Mouse (Mus musculus) urinary bladder, postnatal 14 days (tissue): ENCODE measurements around the gene Fam24a.

Experiments used
- DNase-seq: peaks from one replicate; pipeline ENCODE4 v3.0.0; 2021; ENCODE audit warnings: low spot score

Gene Fam24a

DNA sequence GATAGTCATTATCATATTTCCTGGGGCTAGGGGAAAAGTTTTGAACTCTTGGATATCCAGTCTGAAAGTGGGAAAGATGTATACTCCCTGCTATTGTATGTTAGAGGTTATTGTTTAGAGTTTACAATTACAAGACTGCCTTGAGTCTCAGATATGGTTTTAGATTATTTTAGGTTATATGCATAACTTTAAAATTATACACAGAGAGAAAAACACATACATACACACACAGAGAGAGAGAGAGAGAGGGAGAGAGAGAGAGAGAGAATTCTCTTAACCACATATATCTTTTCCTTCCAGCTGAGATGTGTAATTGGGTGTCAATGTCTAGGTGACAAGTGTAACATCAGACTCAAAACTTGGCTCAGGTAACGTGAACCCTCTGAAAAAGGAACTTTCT, at the start of gene Fam24a:
Gene Fam24a, plus strand, starts transcription at position 301 of the 400 bp plus-strand sequence.
- no peak for DNase-seq

DNA sequence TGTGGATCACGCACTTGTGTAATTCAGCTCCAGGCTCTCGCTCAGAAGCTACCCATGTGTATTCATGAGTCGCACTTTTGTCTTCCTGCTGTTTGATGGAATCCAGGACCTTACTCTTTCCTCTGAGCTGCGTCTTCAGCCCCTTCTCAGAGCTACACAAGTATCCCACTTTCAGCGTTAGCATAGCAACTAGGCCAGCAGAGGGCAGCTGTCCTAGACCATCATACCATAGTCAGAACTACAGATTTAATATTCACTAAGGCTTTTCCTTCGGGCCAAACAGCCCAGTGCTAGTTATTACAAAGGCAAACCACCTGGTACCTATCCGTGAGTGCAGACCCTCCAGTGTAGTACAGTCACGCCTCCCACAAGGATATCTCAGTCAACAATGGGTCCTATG, 36.5 kb upstream of the Fam24a start:
- DNase-seq: no peak

DNA sequence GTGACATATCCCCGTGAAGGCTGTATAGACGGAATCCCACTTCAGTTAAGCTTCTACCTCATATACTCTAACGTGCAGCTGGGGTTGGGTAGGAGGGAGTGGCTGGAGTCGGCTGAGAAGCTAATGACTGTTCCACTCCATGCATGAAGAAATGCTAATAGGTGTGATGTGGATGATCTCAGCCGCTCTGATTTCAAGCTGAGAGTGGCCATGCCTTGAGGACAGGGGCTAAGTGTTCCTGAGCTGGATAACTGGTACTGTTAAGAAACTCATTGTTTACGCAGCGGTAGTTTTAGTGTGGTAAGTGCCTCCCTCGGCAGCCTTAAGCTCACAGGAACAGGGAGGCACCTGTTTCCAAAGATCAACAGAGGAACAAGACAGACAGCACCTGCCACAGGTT, 30.3 kb upstream of the Fam24a start:
- no peak for DNase-seq

DNA sequence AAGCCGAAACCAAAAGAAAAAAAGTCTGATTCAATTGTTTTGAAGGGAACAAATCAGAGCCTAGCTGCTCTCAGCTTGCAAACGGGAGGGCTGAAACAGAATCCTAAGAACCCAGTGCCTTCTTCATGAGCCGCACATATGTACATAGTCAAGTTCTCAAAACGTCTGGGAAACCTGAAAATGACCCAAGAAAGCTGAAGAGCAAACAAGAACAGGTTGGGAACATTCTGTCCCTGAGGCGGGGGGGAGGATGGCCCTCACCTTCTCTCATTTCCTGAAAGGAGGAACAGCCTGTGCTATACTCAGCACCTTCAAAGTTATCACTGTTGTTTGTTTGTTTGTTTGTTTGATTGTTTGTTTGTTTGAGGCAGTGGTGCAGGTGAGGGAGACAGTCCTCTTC, 26.9 kb upstream of the Fam24a start:
- DNase-seq: no peak

DNA sequence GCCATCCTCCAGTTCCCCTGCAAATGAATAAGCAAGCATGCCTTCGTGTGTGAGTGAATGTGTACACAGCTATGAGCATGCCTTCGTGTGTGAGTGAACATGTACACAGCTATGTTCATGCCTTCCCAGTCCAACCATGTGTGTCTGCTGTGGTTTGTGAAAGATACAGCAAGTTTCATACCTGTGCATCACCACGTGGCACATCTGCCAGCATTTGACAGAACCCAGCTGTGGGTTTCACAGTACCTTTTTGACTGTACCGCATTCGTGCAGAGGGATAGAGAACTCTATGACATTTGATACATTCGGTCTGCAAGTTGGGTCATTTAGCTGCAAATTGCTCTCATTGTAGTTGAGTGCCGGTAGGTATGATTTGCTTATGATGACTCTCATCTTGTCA, 19.2 kb upstream of the Fam24a start:
- DNase-seq: no peak

DNA sequence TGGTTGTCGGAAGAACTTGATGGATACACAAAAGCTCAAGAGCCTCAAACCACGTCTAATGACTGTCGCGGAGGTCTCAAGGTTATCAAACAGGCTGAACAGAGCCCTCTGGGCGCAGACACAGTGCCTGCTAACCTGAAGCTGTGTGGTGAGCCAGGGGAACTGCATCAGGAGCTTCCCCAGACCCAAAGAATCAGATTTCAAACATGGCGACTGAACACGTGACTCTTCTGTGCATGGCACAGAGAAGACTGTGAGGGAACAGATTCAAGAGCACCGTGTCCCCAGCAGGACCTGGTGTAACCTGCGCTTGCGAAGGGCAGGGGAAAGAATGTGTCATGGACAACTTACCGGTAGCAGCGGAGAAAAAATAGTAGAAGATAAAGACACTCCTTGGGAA, 16.1 kb upstream of the Fam24a start:
- DNase-seq: no peak

DNA sequence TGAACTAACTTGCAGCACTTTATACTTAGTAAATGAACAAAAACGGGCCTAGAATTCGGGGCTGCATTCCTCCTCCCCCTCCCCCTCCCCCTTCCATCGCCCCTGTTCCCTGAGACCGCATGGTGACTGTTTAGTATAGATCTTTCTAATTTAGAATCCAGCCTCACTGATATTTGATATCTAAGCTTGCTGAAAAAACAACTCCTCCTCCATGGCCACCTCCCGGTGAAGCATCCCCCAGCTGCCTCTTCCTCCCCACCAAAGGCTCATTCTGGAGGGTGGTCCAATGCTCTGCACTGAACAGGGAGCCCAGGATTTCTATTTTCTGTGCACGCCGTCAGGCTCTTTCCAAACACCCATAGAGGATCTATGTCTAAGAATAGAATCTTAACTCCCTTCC, 15.3 kb upstream of the Fam24a start:
- no peak for DNase-seq

DNA sequence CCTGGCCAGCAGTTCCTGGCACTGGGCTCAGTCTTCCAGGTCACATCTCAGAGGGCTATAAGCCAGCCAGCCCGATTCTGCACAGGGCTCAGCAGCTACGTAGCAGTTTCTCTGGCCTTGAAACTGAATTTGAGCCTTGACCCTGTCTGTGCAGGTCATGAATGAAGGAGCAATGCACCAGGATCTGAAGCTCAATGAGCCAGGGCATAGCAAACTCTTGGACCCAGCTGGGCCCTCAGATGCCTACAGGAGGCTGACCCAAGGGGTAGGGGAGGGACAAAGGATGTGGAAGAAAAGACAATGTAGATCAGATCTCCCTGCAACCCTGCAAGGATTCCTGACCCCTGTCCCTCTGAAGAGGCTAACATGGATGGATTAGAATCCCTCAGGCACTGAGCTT, 11.5 kb upstream of the Fam24a start, which contains the start of gene Cuzd1:
Gene Cuzd1, minus strand, starts transcription at position 101 of the 400 bp plus-strand sequence.
- no peak for DNase-seq

DNA sequence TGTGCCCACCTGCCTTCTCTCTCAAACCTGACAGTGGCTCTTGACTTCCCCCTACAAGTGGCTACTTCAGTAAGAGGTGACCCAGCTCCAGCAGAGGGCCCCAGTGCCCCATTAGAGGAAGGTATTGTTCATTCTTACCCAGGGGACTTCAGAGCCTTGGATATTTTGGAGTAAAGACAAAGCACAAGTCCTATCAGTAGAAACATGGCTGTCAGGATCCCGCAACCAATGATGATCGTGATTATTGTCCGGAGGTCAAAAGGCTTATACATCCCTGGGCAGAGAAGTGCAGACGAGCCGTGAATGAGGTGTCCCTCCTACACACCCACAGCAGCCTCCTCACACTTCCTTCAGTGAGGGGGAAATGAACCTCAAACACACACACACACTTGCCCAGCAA, 6.6 kb upstream of the Fam24a start:
- DNase-seq: no peak

DNA sequence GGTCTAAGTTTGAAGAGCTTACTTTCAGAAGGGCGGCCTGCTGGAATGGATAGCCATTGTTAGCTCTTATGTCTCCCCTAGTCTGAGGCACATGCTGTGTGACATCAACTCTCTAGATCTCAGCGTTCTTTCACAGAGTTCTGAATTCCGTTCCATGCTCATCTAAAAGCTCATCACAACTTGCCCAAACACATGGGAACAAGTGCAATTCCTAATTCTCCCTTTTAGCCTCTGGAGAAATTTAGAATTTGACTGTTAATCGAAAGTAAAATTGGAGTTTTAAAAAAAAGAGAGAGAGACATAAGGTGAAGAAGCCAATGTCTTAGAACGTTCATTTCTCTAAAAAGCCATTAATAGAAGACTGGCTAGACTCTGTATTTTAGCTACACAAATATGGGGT, 4.2 kb upstream of the Fam24a start, which contains the start of gene Fam24b:
Gene Fam24b, minus strand, starts transcription at position 101 of the 400 bp plus-strand sequence.
- DNase-seq: no peak

DNA sequence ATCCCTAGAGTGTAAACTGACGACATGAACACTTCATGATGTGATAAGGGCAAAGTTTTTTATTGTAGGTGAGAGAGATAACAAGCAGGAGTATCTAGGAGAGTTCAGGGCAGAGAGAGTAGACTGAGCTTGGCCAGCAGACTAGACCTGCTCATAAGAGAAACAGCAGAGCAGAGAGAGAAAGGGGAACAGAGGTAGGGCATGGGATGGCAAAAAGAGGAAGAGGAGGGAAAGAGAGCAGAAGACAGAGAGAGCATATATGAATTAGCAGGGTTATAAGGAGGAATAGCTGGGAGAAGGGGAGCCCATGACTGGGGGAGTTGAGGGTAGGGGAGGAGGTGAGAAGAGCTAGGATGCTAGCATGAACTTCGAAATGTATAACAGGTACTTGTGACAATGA, 2.0 kb upstream of the Fam24a start:
- DNase-seq: no peak

DNA sequence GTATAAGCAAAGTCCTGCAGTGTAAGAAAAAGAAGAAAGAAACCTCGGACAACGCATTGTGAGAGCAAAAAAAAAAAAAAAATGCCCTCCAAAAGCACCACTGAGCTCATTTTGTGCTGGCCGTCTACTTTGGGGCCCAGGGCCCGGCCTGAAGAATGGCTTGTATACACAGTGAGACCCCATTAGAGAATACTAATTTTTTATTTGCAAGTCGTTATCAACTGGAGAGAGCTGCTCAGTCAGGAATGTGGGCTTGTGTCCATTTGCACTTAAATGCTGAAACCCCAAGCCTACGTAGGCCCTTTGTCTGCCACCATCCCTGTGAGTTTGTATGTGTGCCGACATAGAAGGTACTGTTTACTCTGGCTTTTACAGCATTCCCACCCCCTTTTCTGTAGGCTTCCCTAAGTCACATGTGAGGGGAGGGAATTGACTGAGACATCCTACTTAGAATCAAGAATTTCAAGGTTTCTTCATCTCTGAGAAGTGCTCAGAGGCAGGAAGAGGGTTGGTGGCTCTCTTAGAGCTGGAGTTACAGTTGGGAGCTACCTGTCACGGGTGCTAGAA, 3.9 kb downstream of the Fam24a start:
- no peak for DNase-seq

DNA sequence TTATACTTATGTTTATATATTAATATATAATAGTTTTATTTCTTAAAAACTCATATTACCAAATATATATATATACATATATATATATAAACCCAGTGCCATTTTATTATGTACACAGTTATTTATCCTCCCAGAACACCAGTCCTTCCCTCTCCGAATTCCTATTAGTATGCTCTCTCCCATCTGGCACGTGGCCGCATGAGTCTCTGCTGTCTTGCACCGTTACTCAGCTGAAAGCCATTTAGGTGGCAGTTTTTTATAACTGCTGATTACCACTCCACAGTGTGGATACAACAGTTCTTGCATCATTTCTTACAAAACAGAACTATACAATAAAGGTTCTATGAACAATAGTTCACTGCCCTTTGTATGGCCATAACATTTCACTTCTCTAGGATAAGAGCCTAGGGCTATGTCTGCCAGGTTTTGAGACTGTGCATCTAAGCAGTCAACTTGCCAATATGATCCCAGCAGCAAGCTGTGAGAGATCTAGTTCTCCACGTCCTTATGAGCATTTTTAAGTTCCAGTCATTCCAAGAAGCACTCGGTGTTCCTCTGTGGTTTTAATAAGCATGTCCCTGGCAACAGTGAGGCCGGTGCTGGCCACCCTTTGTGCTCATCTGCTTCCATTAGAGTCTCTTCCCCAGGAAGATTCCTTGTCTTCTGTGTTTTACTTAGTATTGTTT, 12.3 kb downstream of the Fam24a start:
- DNase-seq: no peak

DNA sequence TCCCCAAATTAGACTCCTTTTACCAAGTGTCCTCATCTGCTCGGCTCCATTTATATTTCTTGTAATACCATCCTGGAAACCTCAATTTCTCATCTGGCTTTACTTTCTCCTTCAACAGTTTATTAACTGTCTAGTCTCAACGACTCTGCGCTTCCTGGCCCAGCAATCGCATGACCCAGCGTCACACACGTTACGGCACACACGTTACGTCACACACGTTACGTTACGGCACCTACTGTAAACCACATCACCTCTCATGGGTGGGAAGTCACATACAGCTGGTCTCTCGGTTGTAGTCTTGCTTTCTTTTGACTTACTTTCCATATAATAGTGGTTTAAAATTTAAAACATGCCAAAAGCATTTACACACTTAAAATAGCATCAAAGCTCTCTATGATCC, 22.4 kb downstream of the Fam24a start:
- no peak for DNase-seq

DNA sequence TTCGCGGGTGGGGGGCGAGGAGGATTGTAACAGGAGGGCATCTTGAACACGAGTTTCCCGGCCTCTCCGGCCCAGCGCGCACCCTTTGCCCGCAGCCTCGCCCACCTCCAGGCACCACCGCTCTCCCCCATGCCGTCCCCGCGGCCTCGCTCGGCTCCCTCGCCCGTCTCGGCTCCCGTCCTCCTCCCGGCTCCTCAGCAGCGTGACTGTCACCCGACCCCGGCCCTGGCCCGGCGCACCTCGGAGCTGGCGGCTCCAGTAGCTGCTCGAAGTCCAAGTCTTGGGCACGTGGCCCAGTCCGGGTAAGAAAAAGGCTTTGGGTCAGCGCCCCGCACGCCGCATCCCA, 28.6 kb downstream of the Fam24a start:
- no peak for DNase-seq

DNA sequence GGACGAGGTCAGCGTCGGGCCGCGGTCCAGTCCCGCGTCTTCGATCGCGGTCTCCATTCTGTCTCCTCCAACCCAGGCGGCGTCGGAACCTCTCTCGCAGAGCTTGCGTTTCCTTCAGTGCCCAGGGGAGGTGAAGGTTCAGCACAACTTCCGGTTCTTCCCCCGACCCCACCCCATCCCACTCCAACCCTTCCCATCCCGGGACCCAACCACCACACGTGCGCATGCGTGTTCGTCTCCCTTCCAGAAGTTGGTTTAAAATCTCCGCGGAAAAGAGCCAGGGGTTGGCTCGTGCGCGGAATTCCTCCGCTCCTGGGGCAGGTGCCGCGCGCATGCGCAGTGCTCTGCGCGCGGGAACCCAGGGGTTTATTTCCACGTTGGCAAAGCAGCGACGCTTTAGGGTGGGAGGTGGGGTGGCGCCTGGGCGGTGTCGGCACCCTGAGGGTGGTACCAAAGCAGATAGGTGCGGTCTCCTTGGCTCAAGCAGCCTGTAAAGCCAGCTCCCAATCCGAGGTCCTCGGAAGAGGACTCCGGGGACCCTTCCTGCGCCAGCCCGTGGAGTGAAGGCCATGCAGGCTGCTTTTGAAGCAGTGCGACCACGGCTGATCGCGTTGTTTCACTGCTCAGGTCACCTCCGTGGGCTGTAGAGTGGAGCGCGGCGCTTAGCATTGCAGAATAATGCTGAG, 29.1 kb downstream of the Fam24a start, which contains the start of gene 2310057M21Rik:
Gene 2310057M21Rik, minus strand, starts transcription at position 145 of the 686 bp plus-strand sequence.
- DNase-seq: peak; percentile 96

DNA sequence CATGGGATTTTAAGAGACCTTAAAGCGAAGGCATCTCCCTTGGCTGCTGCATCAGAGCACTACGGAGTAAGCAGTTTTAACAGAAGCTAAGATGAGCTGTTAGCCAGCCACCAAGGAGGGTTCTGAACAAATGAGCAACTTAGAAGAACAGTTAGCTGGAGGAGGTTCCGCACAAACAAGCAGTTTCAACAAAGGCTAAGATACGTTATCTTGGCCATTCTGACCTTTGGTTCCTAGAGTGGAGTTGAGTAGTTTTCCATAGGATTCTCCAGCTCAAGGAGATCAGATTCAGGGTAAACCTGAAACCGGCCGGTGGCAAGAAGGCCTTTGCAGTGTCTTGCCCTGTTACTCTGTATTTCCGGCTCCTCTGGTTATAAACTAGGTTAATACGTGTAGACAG, 30.5 kb downstream of the Fam24a start:
- no peak for DNase-seq

DNA sequence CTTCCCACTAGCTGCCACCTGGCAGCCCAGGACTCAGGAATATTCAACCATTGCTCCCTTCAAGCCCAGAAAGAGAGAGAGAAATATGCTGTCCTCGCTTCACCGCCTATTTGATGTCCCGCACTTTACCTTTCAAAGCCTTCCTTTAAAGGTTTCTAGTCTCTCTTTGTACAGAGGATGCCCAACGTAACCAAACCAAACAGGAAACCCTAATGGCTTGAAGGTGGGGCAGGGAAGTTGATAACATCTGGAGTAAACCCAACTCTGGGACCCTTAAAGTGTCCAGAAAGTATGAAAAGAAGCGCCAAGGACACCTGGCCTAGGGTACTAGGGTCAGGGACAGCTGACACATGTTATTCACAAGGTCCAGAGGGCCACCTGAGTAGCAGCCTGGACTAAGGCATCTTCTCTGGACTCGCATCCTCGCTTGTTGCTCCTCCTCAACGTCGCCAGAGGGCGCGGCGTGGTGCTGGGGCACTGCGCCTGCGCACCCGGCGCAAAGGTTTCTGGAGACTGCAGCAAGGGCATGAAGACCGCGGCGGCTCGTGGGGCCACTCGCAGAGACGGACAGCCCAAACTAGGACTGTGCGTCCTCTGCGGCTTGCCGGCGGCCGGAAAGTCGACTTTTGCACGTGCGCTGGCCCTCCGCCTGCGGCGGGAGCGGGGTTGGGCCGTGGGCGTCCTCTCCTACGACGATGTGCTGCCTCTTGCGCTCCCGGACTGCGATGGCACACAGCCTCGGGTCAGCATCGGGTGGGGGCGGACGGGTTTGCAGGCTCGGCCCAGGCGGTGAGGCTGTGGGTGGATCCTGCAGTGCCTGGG, 37.2 kb downstream of the Fam24a start, which contains the start of gene Pstk:
Gene Pstk, plus strand, starts transcription at position 494 of the 822 bp plus-strand sequence.
- peak; percentile 87 for DNase-seq

DNA sequence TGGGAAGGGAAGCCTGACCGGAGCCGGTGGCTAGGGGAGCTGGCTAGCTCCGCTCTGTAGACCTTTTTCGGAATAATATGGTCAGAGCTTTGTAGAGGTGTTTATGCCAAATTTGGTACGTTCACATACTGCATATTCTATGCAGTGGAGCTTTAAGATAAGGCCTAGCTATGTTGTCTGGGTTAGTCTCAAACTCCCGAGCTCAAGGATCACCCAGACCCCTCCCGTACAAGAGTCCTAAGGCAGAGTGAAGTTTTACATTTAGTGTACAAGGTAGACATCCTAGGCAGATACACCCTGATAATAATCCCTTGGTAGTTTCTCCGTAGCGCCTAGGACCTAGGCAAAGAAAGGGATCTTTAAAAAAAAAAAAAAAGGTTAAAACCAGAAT, 37.8 kb downstream of the Fam24a start:
- no peak for DNase-seq

DNA sequence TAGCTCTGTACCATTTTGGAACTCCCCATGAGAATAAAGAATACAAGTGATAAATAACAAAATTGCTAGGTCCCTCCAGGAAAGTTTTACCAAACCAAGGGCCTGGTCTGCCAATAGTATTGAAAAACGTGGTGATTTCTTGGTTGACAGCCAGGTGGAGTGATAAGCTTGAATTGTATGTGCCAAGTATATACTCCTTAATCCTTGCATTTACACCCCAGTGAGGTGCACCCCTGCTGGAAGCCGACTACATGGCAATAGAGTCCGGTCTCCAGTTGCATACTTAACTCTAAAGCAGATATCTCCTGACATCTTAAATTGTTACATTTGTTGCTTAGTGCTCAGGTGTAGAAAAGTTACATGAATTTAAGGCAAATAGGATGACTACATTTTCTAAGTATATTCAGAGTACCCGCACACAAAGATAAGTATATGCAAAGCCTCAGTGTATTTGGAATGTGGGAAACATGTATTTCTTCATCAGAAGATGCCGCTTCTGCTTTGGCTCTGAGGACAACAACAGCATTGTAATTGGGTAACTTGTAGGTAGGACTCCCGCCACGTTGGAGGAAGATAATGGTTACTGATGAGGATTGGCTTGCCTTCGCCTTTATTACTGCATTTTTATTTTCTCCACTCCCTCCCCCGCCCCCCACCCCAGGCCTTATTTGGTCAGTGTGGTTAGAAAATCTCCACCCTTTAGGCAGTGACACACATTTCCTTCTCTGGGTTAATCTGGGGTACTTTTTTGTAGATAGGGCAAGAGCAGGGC, 38.4 kb downstream of the Fam24a start:
- DNase-seq: no peak
